In genomic region chr2:104699659-104700058, GRCm38 (mm10) we compare ENCODE assay signal across 37 mouse cellular contexts. TPM values are rescaled to one million over a fixed set of nuclear protein-coding genes. Genes with fewer than 3 reads are reported as not detected.
DNase-seq lines count a peak whose midpoint lies in the region; ATAC-seq and TF ChIP-seq lines count a peak whose summit lies in the region.
"Had no signal": no experiment of that assay in that cellular context is flagged by ENCODE, and none has a peak within 500 bp of the region (broad histone marks: within the 10 kb centered on the region; RNA-seq: fewer than 3 reads in every experiment).

No protein-coding gene starts in this region.

- no peak for ATAC-seq in kidney, postnatal 0 days (replicated peaks; ENCODE audit: low FRiP score, low read depth)
- no peak for ATAC-seq in kidney, embryonic 15.5 days (replicated peaks; ENCODE audit: low FRiP score)
- ATAC-seq in embryonic facial prominence, embryonic 14.5 days (ENCODE audit: low read depth) = peak; percentile 63
- no peak for ATAC-seq in limb, embryonic 14.5 days (ENCODE audit: low FRiP score, low read depth)
- ATAC-seq: forebrain, embryonic 14.5 days; intestine, postnatal 0 days; lung, postnatal 0 days had no signal

- no peak overlapping the region for H3K9ac ChIP-seq in kidney, postnatal 0 days (ENCODE audit: low read depth, low read length)
- no peak overlapping the region for H3K9ac ChIP-seq in kidney, embryonic 15.5 days
- H3K9ac ChIP-seq in embryonic facial prominence, embryonic 14.5 days (ENCODE audit: low read depth, low read length) = no peak overlapping the region
- no peak overlapping the region for H3K9ac ChIP-seq in limb, embryonic 14.5 days (ENCODE audit: low read depth, low read length, severe bottlenecking)
- H3K9ac ChIP-seq: heart, embryonic 15.5 days; hindbrain, embryonic 13.5 days; limb, embryonic 15.5 days; liver, embryonic 13.5 days; midbrain, embryonic 12.5 days; neural tube, embryonic 12.5 days had no signal

- no peaks in the 10 kb centered on the region for H3K9me3 ChIP-seq in kidney, postnatal 0 days (replicated peaks; ENCODE audit: low read length)
- H3K9me3 ChIP-seq in kidney, embryonic 15.5 days (replicated peaks) = no peaks in the 10 kb centered on the region
- no peaks in the 10 kb centered on the region for H3K9me3 ChIP-seq in embryonic facial prominence, embryonic 10.5 days
- H3K9me3 ChIP-seq in embryonic facial prominence, embryonic 14.5 days (ENCODE audit: control insufficient read depth, low read length) = no peaks in the 10 kb centered on the region
- no peaks in the 10 kb centered on the region for H3K9me3 ChIP-seq in limb, embryonic 14.5 days (ENCODE audit: control insufficient read depth, low read length)
- H3K9me3 ChIP-seq: heart, embryonic 15.5 days; hindbrain, embryonic 13.5 days; limb, embryonic 15.5 days; liver, embryonic 13.5 days; megakaryocyte, embryonic 14.5 days; midbrain, embryonic 12.5 days; neural tube, embryonic 12.5 days had no signal

- 0 out of 2 replicates have a peak, but pooled peaks cover 3% of the 10 kb centered on the region for H3K36me3 ChIP-seq in kidney, postnatal 0 days (ENCODE audit: insufficient read depth, low read length)
- peaks cover 5% of the 10 kb centered on the region; the same call in 1 of the 2 replicates for H3K36me3 ChIP-seq in kidney, embryonic 15.5 days
- peaks cover 16% of the 10 kb centered on the region for H3K36me3 ChIP-seq in embryonic facial prominence, embryonic 10.5 days (replicated peaks)
- H3K36me3 ChIP-seq in embryonic facial prominence, embryonic 14.5 days (ENCODE audit: control insufficient read depth, insufficient read depth, low read length) = peaks cover 16% of the 10 kb centered on the region; the same call in 1 of the 2 replicates
- peaks cover 7% of the 10 kb centered on the region for H3K36me3 ChIP-seq in limb, embryonic 14.5 days (ENCODE audit: control insufficient read depth, insufficient read depth, low read length)
- H3K36me3 ChIP-seq: heart, embryonic 15.5 days; liver, embryonic 13.5 days had no signal

- H3K27ac ChIP-seq in kidney, postnatal 0 days = no peak overlapping the region
- no peak overlapping the region for H3K27ac ChIP-seq in kidney, embryonic 15.5 days
- H3K27ac ChIP-seq in embryonic facial prominence, embryonic 10.5 days (replicated peaks) = no peak overlapping the region
- H3K27ac ChIP-seq in embryonic facial prominence, embryonic 14.5 days (replicated peaks; ENCODE audit: low read depth, low read length) = no peak overlapping the region
- H3K27ac ChIP-seq in limb, embryonic 14.5 days (replicated peaks; ENCODE audit: low read depth, low read length) = no peak overlapping the region
- H3K27ac ChIP-seq: heart, embryonic 15.5 days; hindbrain, embryonic 13.5 days; layer of hippocampus, adult 2 months; left cerebral cortex, adult 2 months; limb, embryonic 15.5 days; liver, embryonic 13.5 days; midbrain, embryonic 12.5 days; neural tube, embryonic 12.5 days had no signal

- no peaks in the 10 kb centered on the region for H3K27me3 ChIP-seq in kidney, postnatal 0 days (ENCODE audit: insufficient read depth, low read length)
- no peaks in the 10 kb centered on the region for H3K27me3 ChIP-seq in kidney, embryonic 15.5 days
- no peaks in the 10 kb centered on the region for H3K27me3 ChIP-seq in embryonic facial prominence, embryonic 10.5 days (replicated peaks; ENCODE audit: low read depth, poor library complexity, severe bottlenecking)
- no peaks in the 10 kb centered on the region for H3K27me3 ChIP-seq in embryonic facial prominence, embryonic 14.5 days (replicated peaks; ENCODE audit: control insufficient read depth, insufficient read depth, low read length)
- no peaks in the 10 kb centered on the region for H3K27me3 ChIP-seq in limb, embryonic 14.5 days (ENCODE audit: control insufficient read depth, insufficient read depth, low read length)
- H3K27me3 ChIP-seq: heart, embryonic 15.5 days; hindbrain, embryonic 13.5 days; limb, embryonic 15.5 days; liver, embryonic 13.5 days; megakaryocyte, embryonic 14.5 days; midbrain, embryonic 12.5 days; neural tube, embryonic 12.5 days had no signal

- WGBS in kidney, postnatal 0 days = 72% methylated on average over 11 of the region's 11 CpGs
- 80% methylated on average over 11 of the region's 11 CpGs for WGBS in kidney, embryonic 15.5 days
- WGBS in embryonic facial prominence, embryonic 10.5 days = 82% methylated on average over 11 of the region's 11 CpGs
- 67% methylated on average over 11 of the region's 11 CpGs for WGBS in embryonic facial prominence, embryonic 14.5 days
- 57% methylated on average over 11 of the region's 11 CpGs for WGBS in limb, embryonic 14.5 days

- no peak for TF ChIP-seq CTCF in kidney, postnatal 0 days (IDR thresholded peaks at IDR 0.05; ENCODE audit: low read depth)

- H3K4me2 ChIP-seq in kidney, postnatal 0 days (ENCODE audit: low read length) = no peak overlapping the region
- no peak overlapping the region for H3K4me2 ChIP-seq in kidney, embryonic 15.5 days
- no peak overlapping the region for H3K4me2 ChIP-seq in embryonic facial prominence, embryonic 14.5 days (ENCODE audit: low read depth, low read length)
- H3K4me2 ChIP-seq in limb, embryonic 14.5 days (replicated peaks; ENCODE audit: low read depth, low read length, severe bottlenecking) = no peak overlapping the region
- H3K4me2 ChIP-seq: heart, embryonic 15.5 days; hindbrain, embryonic 13.5 days; limb, embryonic 15.5 days; liver, embryonic 13.5 days; midbrain, embryonic 12.5 days; neural tube, embryonic 12.5 days had no signal

- H3K4me3 ChIP-seq in kidney, postnatal 0 days (replicated peaks; ENCODE audit: low read depth, low read length) = no peak overlapping the region
- no peak overlapping the region for H3K4me3 ChIP-seq in kidney, embryonic 15.5 days (replicated peaks)
- no peak overlapping the region for H3K4me3 ChIP-seq in embryonic facial prominence, embryonic 10.5 days
- H3K4me3 ChIP-seq in embryonic facial prominence, embryonic 14.5 days (ENCODE audit: low read depth, low read length) = no peak overlapping the region
- no peak overlapping the region for H3K4me3 ChIP-seq in limb, embryonic 14.5 days (replicated peaks; ENCODE audit: low read length)
- H3K4me3 ChIP-seq: heart, embryonic 15.5 days; hindbrain, embryonic 13.5 days; layer of hippocampus, adult 2 months; left cerebral cortex, adult 2 months; limb, embryonic 15.5 days; liver, embryonic 13.5 days; megakaryocyte, embryonic 14.5 days; midbrain, embryonic 12.5 days; myocyte; neural tube, embryonic 12.5 days had no signal

- no peak for TF ChIP-seq POLR2A in limb, embryonic 14.5 days (IDR thresholded peaks at IDR 0.05; ENCODE audit: borderline replicate concordance, extremely low read depth, insufficient read depth, insufficient read length)

- peak; percentile 17 for DNase-seq in kidney, postnatal 0 days (ENCODE audit: low spot score)
- peak; percentile 11 for DNase-seq in embryonic facial prominence, embryonic 10.5 days (ENCODE audit: low spot score)
- DNase-seq in embryonic facial prominence, embryonic 14.5 days (ENCODE audit: low spot score) = peak; percentile 85
- DNase-seq in limb, embryonic 14.5 days (ENCODE audit: low spot score) = peak; percentile 42
- no peak for DNase-seq in adrenal gland, postnatal 10 days
- DNase-seq in kidney, adult 11 months = no peak
- DNase-seq: adrenal gland, adult 8-10 months; B cell, adult 2 months; cerebellum, adult 8-10 months; embryo, embryonic 11 days; gastrocnemius, postnatal 36 days; heart, postnatal 4 days; kidney, postnatal 36 days; liver, embryonic 13.5 days; lung, adult 18-20 months; lung, postnatal 4 days; right cerebral cortex, adult 18-20 months had no signal

- H3K4me1 ChIP-seq in kidney, postnatal 0 days (replicated peaks; ENCODE audit: insufficient read depth, low read length) = no peaks in the 10 kb centered on the region
- H3K4me1 ChIP-seq in kidney, embryonic 15.5 days = no peaks in the 10 kb centered on the region
- H3K4me1 ChIP-seq in embryonic facial prominence, embryonic 10.5 days = no peaks in the 10 kb centered on the region
- H3K4me1 ChIP-seq in embryonic facial prominence, embryonic 14.5 days (ENCODE audit: control insufficient read depth, insufficient read depth, low read length) = no peaks in the 10 kb centered on the region
- no peaks in the 10 kb centered on the region for H3K4me1 ChIP-seq in limb, embryonic 14.5 days (ENCODE audit: control insufficient read depth, insufficient read depth, low read length)
- H3K4me1 ChIP-seq: heart, embryonic 15.5 days; hindbrain, embryonic 13.5 days; limb, embryonic 15.5 days; midbrain, embryonic 12.5 days; neural tube, embryonic 12.5 days had no signal

RNA-seq across cellular contexts. Expression of gene Tcp11l1, which starts 12.3 kb away (rescaled TPM):
- polyA plus RNA-seq in kidney, postnatal 0 days (2015; fragmentation: Nextera tagmentation; extraction: Ambion mirVana) = 35.3 and 37.8 TPM in 2 replicates
- polyA plus RNA-seq in kidney, embryonic 15.5 days (2015; fragmentation: Nextera tagmentation; extraction: Ambion mirVana) = 40.6 and 43.3 TPM in 2 replicates
- polyA plus RNA-seq in embryonic facial prominence, embryonic 10.5 days (2016; fragmentation: Nextera tagmentation; extraction: Ambion mirVana) = 48.5 and 52.2 TPM in 2 replicates
- 32.6 and 35.0 TPM in 2 replicates for polyA plus RNA-seq in embryonic facial prominence, embryonic 14.5 days (2014; fragmentation: Nextera tagmentation; extraction: Ambion mirVana)
- polyA plus RNA-seq in limb, embryonic 14.5 days (2012; rRNA removed) = 16.7 and 22.5 TPM in 2 replicates
- polyA plus RNA-seq in limb, embryonic 14.5 days (2014; fragmentation: Nextera tagmentation; extraction: Ambion mirVana) = 47.6 and 50.8 TPM in 2 replicates
- total RNA-seq in adrenal gland, postnatal 10 days (2021) = 10 to 100 TPM in 1 of 2 experiments, 1 to 10 TPM in 1; 9.4 to 13.0 TPM

RNA-seq across cellular contexts. Expression of gene Pin1rt1, which starts 16.5 kb away (rescaled TPM):
- polyA plus RNA-seq in kidney, postnatal 0 days (2015; fragmentation: Nextera tagmentation; extraction: Ambion mirVana) = not detected in 2 replicates
- not detected in 2 replicates for polyA plus RNA-seq in kidney, embryonic 15.5 days (2015; fragmentation: Nextera tagmentation; extraction: Ambion mirVana)
- 0.16 TPM in 1 of 2 replicates, not detected in the other for polyA plus RNA-seq in embryonic facial prominence, embryonic 10.5 days (2016; fragmentation: Nextera tagmentation; extraction: Ambion mirVana)
- not detected in 2 replicates for polyA plus RNA-seq in embryonic facial prominence, embryonic 14.5 days (2014; fragmentation: Nextera tagmentation; extraction: Ambion mirVana)
- polyA plus RNA-seq in limb, embryonic 14.5 days (2012; rRNA removed) = not detected in 2 replicates
- 0.32 TPM in 1 of 2 replicates, not detected in the other for polyA plus RNA-seq in limb, embryonic 14.5 days (2014; fragmentation: Nextera tagmentation; extraction: Ambion mirVana)
- not detected for total RNA-seq in adrenal gland, postnatal 10 days (2021)
- total RNA-seq: adrenal gland, adult 8-10 months; ES-E14; gastrocnemius, postnatal 36 days; heart, adult 8-10 months; heart, postnatal 4 days; layer of hippocampus, adult 2 months; layer of hippocampus, postnatal 14 days; left cerebral cortex, adult 2 months; left cerebral cortex, postnatal 25 days; midbrain, postnatal 0 days had no signal
- polyA plus RNA-seq: forebrain, embryonic 14.5 days; heart, embryonic 15.5 days; hindbrain, embryonic 13.5 days; intestine, postnatal 0 days; kidney, embryonic 14.5 days; liver, embryonic 13.5 days; lung, postnatal 0 days; midbrain, embryonic 12.5 days; midbrain, postnatal 0 days; myocyte; neural tube, embryonic 12.5 days; spleen, adult 2 months had no signal

RNA-seq across cellular contexts. Expression of gene Depdc7, which starts 43.0 kb away (rescaled TPM):
- 27.5 and 27.6 TPM in 2 replicates for polyA plus RNA-seq in kidney, postnatal 0 days (2015; fragmentation: Nextera tagmentation; extraction: Ambion mirVana)
- polyA plus RNA-seq in kidney, embryonic 15.5 days (2015; fragmentation: Nextera tagmentation; extraction: Ambion mirVana) = 22.8 and 24.6 TPM in 2 replicates
- 2.5 and 2.8 TPM in 2 replicates for polyA plus RNA-seq in embryonic facial prominence, embryonic 10.5 days (2016; fragmentation: Nextera tagmentation; extraction: Ambion mirVana)
- polyA plus RNA-seq in embryonic facial prominence, embryonic 14.5 days (2014; fragmentation: Nextera tagmentation; extraction: Ambion mirVana) = 6.6 and 8.1 TPM in 2 replicates
- polyA plus RNA-seq in limb, embryonic 14.5 days (2012; rRNA removed) = 3.8 and 4.8 TPM in 2 replicates
- polyA plus RNA-seq in limb, embryonic 14.5 days (2014; fragmentation: Nextera tagmentation; extraction: Ambion mirVana) = 5.8 and 6.7 TPM in 2 replicates
- total RNA-seq in adrenal gland, postnatal 10 days (2021) = 1 to 10 TPM; 4.9 TPM

Comparison
In these comparisons a context has a peak if more than half of its experiments do, and no peak if none do; other contexts are left out.
1. DNase-seq: peak in kidney, postnatal 0 days (single experiment), embryonic facial prominence, embryonic 10.5 days (single experiment), embryonic facial prominence, embryonic 14.5 days (single experiment) and limb, embryonic 14.5 days (single experiment); none in adrenal gland, postnatal 10 days (single experiment) and kidney, adult 11 months (single experiment).